Mouse (Mus musculus) central nervous system, embryonic 11.5 days (tissue): Measurements from ENCODE around the gene Ripor2. TPM values are rescaled to one million over a fixed set of nuclear protein-coding genes. Genes with fewer than 3 reads are reported as not detected.

Experiments used
- polyA plus RNA-seq: library from polyadenylated mRNA; depleted of rRNA; stranded (reverse); fragments of >200 nt; gene quantifications from 2 replicates; pipeline ENCODE4 v1.2.3, GENCODE M21; 2012; rRNA removed

Ripor2 gene
- polyA plus RNA-seq, result 7.2 and 9.1 TPM in 2 replicates

GRCm38 (mm10) chr13:24581833-24582232, at the start of gene Ripor2:
Ripor2 (plus strand) TSS chr13:24582189.

GRCm38 (mm10) chr13:24741028-24741427, 159.0 kb downstream of the Ripor2 start, which contains the start of gene Armh2:
Armh2 (plus strand) TSS chr13:24741232.

DNA sequence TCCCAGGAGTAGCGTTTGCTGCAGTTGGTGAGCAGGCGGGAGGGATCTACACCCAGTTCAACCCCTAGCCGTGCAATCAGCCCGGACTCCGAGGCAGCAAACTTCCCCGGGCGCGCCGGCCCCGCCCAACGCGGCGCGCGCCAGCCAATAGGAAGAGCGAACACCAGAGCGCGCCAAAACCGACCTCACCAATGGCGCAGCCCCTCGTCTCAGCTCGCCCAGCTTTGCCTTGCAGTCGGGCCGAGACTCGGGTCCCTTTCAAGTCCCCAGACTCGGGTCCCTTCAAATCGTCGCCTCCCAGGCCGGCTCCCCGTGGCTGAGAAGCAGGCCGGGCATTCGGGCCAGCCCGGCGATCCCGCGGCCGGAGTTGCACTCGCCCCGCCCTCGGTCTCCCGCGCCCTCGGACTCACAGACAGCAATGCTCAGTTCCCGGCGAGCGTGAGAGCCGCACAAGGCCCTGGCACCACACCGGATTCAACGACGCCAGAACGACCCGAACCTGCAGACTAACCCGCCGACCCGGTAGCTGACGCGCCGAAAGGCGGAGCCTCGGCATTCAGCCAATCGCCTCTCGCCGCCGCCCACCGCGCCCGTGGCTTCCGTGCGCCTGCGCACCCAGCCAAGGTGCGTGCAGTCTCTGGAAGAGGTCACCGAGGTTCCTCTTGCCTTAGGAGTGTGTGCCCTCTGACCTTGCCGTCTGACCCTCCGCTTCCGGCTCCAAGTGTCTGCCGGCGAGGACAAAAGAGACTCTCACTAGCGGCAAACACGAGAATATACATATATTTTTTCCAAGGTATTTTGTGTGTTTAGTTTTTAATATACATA, 179.6 kb downstream of the Ripor2 start, which contains the start of gene Gmnn:
Gmnn (minus strand) TSS at position 521 of the 825 bp plus-strand sequence.

Other genes starting within 250 kb of the Ripor2 start
- not detected in 2 replicates for gene Armh2, start 159.0 kb downstream of the Ripor2 start, polyA plus RNA-seq
- 86.7 and 127 TPM in 2 replicates for gene Gmnn, start 179.7 kb downstream of the Ripor2 start, polyA plus RNA-seq
- gene BC005537, start 219.5 kb downstream of the Ripor2 start, polyA plus RNA-seq, result 84.9 and 99.8 TPM in 2 replicates
- 22.0 and 47.7 TPM in 2 replicates for gene Acot13, start 249.4 kb downstream of the Ripor2 start, polyA plus RNA-seq
- 83.3 and 91.0 TPM in 2 replicates for gene Tdp2, start 249.5 kb downstream of the Ripor2 start, polyA plus RNA-seq